Mouse (Mus musculus) forebrain, embryonic 16.5 days (tissue): Measurements from ENCODE around the gene Npdc1. TPM values are rescaled to one million over a fixed set of nuclear protein-coding genes. Genes with fewer than 3 reads are reported as not detected.
"Not testable (repeated sequence)": the region's sequence is repeated elsewhere in the genome, so short reads cannot be mapped to it uniquely, and the experiment has no call there.

Experiments used
- ATAC-seq: fragments of 200-750 bp; cut with Nextera tagmentation; 2 replicates; pipeline ENCODE4 v1.8.0; 2017; ENCODE audit warnings: mild to moderate bottlenecking, moderate library complexity
- H3K27ac ChIP-seq: fragments of 300-500 bp; sonication (generic); 2 replicates; pipeline ENCODE4 v1.5.1; 2014; ENCODE audit warnings: low read length, control low read depth
- H3K27me3 ChIP-seq: fragments of 300-500 bp; sonication (generic); replicated peaks from 2 replicates; pipeline ENCODE4 v1.6.1; 2014; ENCODE audit warnings: low read length; ENCODE audit not compliant: control insufficient read depth, insufficient read depth
- H3K36me3 ChIP-seq: fragments of 300-500 bp; sonication (generic); 2 replicates; pipeline ENCODE4 v1.6.1; 2014; ENCODE audit not compliant: control insufficient read depth, insufficient read depth
- H3K4me1 ChIP-seq: fragments of 300-500 bp; sonication (generic); replicated peaks from 2 replicates; pipeline ENCODE4 v1.6.1; 2014; ENCODE audit warnings: low read length; ENCODE audit not compliant: control insufficient read depth, insufficient read depth
- H3K4me2 ChIP-seq: fragments of 300-500 bp; sonication (generic); 2 replicates; pipeline ENCODE4 v1.6.1; 2014; ENCODE audit warnings: mild to moderate bottlenecking, low read length, control low read depth
- H3K4me3 ChIP-seq: fragments of 300-500 bp; sonication (generic); replicated peaks from 2 replicates; pipeline ENCODE4 v1.5.1; 2014; ENCODE audit warnings: mild to moderate bottlenecking, low read length, control low read depth
- H3K9ac ChIP-seq: fragments of 300-500 bp; sonication (generic); replicated peaks from 2 replicates; pipeline ENCODE4 v1.6.1; 2014; ENCODE audit warnings: low read depth, low read length, control low read depth
- H3K9me3 ChIP-seq: fragments of 300-500 bp; sonication (generic); 2 replicates; pipeline ENCODE4 v1.6.1; 2016; ENCODE audit warnings: low read length; ENCODE audit not compliant: control insufficient read depth
- WGBS: fragments of 180-500 bp; shearing (Covaris S2); extraction: QIAGEN DNeasy Blood & Tissue Kit; methylation state at CpG from one replicate; pipeline ENCODE4 v1.1.7; 2014; 5-methylcytosine and 5-hydroxymethylcytosine counted together
- polyA plus RNA-seq: library from polyadenylated mRNA; unstranded; fragments of >200 nt; fragmentation: Nextera tagmentation; extraction: Ambion mirVana; gene quantifications from 2 replicates; pipeline ENCODE4 v1.2.1, GENCODE M21; 2015

The Npdc1 gene
- polyA plus RNA-seq, 1 experiment from 2014 or later, result 515 TPM

DNA sequence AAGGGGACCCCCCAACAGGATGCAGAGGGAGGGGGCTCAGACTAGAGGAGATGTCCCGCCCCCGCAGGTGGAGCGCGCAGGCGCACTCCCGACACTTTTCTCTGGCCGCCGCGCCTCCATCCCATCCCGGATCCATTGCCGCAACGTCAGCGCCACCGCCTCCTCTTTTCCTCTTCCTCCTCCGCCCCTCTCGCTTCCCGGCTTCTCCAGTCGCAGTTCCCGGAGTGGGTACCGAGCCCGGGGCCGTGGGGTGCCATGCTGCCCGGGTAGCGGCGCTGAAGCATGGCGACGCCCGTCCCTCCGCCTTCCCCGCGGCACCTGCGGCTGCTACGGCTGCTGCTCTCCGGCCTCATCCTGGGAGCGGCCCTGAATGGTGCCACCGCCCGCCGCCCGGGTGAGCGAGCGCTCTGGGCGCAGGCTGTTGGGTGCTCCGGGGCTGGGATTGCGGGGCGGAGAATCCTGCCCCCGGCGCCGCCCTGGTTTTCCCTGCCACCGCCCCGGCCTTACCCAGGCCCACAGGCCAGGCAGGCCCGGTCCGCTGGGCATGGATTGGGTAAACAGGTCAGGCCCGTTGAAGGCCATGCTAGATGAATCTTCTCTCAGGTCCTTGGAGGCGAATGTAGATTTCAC, 3.9 kb downstream of the Npdc1 start:
- H3K4me2 ChIP-seq, result peak overlapping the region; percentile 67
- peaks cover 13% of the 10 kb centered on the region for H3K27me3 ChIP-seq
- H3K36me3 ChIP-seq, result peaks cover 3% of the 10 kb centered on the region; the same call in 1 of the 2 replicates
- H3K9ac ChIP-seq, result peak overlapping the region; percentile 95
- H3K9me3 ChIP-seq, result no peaks in the 10 kb centered on the region
- H3K4me1 ChIP-seq, result peaks cover 28% of the 10 kb centered on the region
- WGBS, result under 1% methylated on average over 50 of the region's 54 CpGs
- ATAC-seq, result peak; percentile 87
- H3K4me3 ChIP-seq, result peak overlapping the region; percentile 89
- H3K27ac ChIP-seq, result peak overlapping the region; percentile 90

DNA sequence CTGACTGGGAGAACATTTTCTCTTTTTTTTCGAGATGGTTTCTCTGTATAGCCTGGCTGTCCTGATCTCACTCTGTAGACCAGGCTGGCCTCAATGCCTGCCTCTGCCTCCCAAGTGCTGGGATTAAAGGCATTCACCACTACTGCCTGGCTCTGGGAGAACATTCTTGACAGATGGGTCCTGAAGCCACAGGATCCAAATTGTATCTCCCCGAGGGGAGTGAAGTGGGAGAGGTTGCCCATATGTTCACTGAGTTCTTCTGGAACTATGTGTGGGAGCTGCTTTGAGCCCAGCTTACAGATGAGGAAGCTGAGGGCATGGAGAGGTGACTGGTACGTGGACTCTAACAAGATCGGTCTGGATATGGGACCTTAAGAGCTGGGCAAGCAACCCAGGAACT, 4.8 kb downstream of the Npdc1 start:
- no peak overlapping the region for H3K27ac ChIP-seq
- H3K9me3 ChIP-seq, result no peaks in the 10 kb centered on the region
- peaks cover 6% of the 10 kb centered on the region; the same call in 1 of the 2 replicates for H3K36me3 ChIP-seq
- peak overlapping the region; percentile 95 for H3K9ac ChIP-seq
- H3K4me2 ChIP-seq, result peak overlapping the region; percentile 67
- peak overlapping the region; percentile 89 for H3K4me3 ChIP-seq
- H3K4me1 ChIP-seq, result peaks cover 28% of the 10 kb centered on the region
- WGBS, result 76% methylated on average over 4 of the region's 4 CpGs
- H3K27me3 ChIP-seq, result peaks cover 9% of the 10 kb centered on the region
- ATAC-seq, result no peak

DNA sequence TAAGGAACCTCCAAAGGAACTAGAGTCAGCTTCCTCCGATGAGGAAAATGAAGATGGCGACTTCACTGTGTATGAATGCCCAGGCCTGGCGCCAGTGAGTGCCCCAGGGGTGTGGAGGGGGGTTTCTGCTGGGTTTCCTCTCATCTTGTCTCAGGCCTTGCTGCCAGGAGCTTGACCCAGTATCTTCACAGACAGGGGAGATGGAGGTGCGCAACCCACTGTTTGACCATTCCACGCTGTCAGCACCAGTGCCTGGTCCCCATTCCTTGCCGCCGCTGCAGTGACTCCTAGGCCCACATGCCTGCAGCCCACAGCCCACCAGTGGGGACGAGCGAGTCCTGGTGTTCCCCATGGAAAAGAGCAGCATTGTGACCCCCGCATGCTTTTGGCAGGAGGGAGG, 9.8 kb downstream of the Npdc1 start:
- no peaks in the 10 kb centered on the region for H3K27me3 ChIP-seq
- peaks cover 12% of the 10 kb centered on the region; the same call in 1 of the 2 replicates for H3K36me3 ChIP-seq
- H3K4me3 ChIP-seq, result no peak overlapping the region
- WGBS, result 91% methylated on average over 10 of the region's 10 CpGs
- H3K4me2 ChIP-seq, result no peak overlapping the region
- H3K9ac ChIP-seq, result no peak overlapping the region
- H3K9me3 ChIP-seq, result no peaks in the 10 kb centered on the region
- H3K27ac ChIP-seq, result no peak overlapping the region
- H3K4me1 ChIP-seq, result peaks cover 18% of the 10 kb centered on the region
- ATAC-seq, result no peak

DNA sequence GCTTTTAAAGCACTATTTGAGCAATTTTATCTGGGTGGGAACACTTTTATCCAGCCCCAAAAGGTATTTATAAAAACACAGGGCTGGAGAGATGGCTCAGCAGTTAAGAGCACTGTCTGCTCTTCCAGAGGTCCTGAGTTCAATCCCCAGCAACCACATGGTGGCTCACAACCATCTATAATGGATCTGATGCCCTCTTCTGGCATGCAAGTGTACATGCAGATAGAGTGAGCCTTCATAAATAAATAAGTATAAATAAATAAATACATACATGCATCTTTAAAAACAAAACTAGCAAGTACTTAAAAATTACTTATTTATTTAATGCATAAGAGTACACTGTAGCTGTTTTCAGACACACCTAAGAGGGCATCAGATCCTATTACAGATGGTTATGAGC, 14.3 kb downstream of the Npdc1 start:
- H3K4me1 ChIP-seq, H3K27ac ChIP-seq, H3K4me3 ChIP-seq, H3K9ac ChIP-seq, H3K27me3 ChIP-seq, H3K36me3 ChIP-seq, H3K4me2 ChIP-seq, ATAC-seq, H3K9me3 ChIP-seq: not testable (repeated sequence)

DNA sequence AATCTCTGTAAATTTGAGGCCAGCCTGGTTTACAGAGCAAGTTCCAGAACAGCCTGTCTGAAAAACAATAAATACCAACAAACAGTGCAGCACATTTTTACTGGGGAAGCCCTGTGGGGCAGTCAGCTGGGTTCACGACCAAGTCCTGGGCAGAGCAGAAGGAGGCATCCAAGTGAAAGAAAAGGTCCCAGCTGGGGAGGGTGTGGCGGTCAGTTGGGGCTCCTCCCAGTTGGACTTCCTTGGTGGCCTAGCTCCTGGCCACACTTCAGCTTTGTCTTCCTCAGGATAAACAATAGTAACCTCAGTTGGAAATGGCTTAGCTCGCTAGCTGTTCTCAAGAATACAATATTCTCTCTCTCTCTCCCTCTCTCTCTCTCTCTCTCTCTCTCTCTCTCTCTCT, 18.3 kb downstream of the Npdc1 start:
- H3K4me3 ChIP-seq, result no peak overlapping the region
- no peak for ATAC-seq
- H3K27me3 ChIP-seq, result no peaks in the 10 kb centered on the region
- no peak overlapping the region for H3K9ac ChIP-seq
- no peak overlapping the region for H3K4me2 ChIP-seq
- H3K27ac ChIP-seq, result no peak overlapping the region
- 7% methylated on average over 3 of the region's 3 CpGs for WGBS
- H3K9me3 ChIP-seq, result no peaks in the 10 kb centered on the region
- no peaks in the 10 kb centered on the region for H3K4me1 ChIP-seq
- no peaks in the 10 kb centered on the region for H3K36me3 ChIP-seq

DNA sequence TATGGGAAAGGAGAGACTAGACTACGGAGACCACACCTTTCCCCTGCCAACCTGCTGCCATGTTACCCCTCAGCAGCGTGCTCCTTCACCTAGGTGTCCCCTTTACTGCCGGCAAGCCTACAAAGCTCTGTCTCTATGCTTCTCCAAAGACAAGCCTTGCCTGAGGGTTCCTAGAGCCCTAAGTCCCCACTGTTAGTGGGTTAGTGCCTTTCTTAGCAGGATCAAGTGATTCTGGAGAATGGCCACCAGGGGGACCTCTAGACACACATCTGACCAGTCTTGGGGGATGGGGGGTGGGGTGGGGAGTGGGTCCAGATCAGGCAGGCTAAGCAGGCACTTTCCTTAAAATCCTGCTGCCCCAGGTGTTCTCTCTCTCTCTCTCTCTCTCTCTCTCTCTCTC, 22.7 kb downstream of the Npdc1 start:
- H3K4me2 ChIP-seq, result no peak overlapping the region
- H3K9ac ChIP-seq, result no peak overlapping the region
- no peaks in the 10 kb centered on the region; the same call in 1 of the 2 replicates for H3K4me1 ChIP-seq
- H3K4me3 ChIP-seq, result no peak overlapping the region
- H3K27ac ChIP-seq, result no peak overlapping the region
- peak; percentile 51; the same call in 1 of the 2 replicates for ATAC-seq
- H3K36me3 ChIP-seq, result no peaks in the 10 kb centered on the region
- no peaks in the 10 kb centered on the region for H3K9me3 ChIP-seq
- WGBS, result 19% methylated on average over 3 of the region's 3 CpGs
- no peaks in the 10 kb centered on the region; the same call in 1 of the 2 replicates for H3K27me3 ChIP-seq

DNA sequence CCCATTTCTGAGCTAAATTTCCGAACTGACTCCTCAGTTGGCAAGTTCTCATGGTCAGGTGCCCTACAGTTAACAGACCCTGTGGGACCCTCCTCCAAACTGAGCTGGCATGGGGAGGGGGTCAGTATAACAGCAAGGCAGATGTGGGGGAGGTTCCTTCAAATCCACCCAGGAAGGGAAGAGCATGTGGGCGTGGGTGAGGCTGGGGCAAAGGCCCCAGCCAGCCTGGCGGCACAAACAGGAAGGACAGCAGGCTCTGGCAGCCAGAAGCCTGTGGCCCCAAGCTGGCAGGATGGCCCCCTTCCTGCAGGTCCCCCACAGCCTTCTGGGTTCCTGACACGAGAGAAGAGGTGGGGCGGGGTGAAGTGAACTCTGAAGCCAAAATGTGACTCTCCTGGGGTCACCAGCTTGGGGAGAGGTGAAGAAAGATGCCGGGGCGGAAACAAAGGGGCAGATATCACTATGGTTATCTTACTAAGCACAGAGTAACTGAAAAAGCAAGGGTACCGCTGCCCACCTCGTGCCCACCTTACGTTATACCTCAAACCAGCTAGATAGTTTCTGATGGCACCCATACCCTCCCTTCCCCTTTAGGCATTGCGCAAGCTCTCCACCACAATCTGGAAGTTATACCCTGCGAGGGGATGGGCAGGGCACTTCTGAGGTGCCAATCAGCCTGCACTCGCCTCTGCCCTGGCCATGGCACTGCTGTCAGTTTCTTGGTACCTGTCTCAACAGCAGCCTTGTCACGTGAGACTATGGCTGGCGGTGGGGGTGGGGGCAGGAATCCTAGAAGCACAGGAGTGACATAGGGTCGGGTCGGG, 23.6 kb downstream of the Npdc1 start, which contains the start of gene Fut7:
TSS of gene Fut7 (plus strand) at position 681 of the 824 bp plus-strand sequence.
- Histone ChIP-seq H3K27me3 (no peaks in the 10 kb centered on the region; the same call in 1 of the 2 replicates), H3K27ac (no peak within 1 kb of the TSS), H3K4me1 (no peaks in the 10 kb centered on the region; the same call in 1 of the 2 replicates), H3K4me2 (no peak within 1 kb of the TSS), H3K9ac (no peak within 1 kb of the TSS), H3K4me3 (no peak within 1 kb of the TSS), H3K9me3 (no peaks in the 10 kb centered on the region), H3K36me3 (no peaks in the 10 kb centered on the region)
- WGBS, result 72% methylated on average over 17 of the region's 17 CpGs
- ATAC-seq, result no peak

DNA sequence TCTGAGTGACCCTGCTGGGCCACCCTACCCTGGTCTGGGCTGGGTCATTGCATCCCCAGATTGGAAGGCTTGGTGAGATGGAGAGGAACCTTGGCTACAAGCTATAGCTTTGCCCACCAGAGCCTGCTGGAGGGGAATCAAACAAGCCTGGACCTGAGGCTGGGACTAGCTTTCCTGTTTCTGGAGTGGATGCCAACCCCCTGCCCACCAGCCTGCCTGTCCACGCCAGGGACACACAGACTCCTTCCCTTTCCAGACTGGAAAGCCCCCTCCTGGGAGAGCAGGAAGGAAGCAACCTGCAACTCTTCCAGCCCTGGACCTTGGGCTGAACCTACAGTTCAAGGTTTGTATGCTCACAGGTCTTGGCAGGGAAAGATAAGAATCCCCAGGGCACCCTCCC, 24.5 kb downstream of the Npdc1 start:
- no peak overlapping the region for H3K9ac ChIP-seq
- no peak overlapping the region for H3K27ac ChIP-seq
- no peak for ATAC-seq
- H3K27me3 ChIP-seq, result no peaks in the 10 kb centered on the region; the same call in 1 of the 2 replicates
- H3K4me2 ChIP-seq, result no peak overlapping the region
- H3K9me3 ChIP-seq, result no peaks in the 10 kb centered on the region
- 63% methylated on average over 1 of the region's 1 CpGs for WGBS
- no peak overlapping the region for H3K4me3 ChIP-seq
- H3K36me3 ChIP-seq, result no peaks in the 10 kb centered on the region
- H3K4me1 ChIP-seq, result peaks cover 3% of the 10 kb centered on the region; the same call in 1 of the 2 replicates

DNA sequence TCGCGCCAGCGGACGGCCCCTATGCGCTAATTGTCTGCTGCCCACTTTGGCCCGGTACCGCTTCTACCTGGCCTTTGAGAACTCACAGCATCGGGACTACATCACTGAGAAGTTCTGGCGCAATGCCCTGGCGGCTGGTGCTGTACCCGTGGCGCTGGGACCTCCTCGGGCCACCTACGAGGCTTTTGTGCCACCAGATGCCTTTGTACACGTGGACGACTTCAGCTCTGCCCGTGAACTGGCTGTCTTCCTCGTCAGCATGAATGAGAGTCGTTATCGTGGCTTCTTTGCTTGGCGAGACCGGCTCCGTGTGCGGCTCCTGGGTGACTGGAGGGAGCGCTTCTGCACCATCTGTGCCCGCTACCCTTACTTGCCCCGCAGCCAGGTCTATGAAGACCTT, 26.3 kb downstream of the Npdc1 start:
- Histone ChIP-seq H3K4me1 (peaks cover 17% of the 10 kb centered on the region), H3K27me3 (no peaks in the 10 kb centered on the region; the same call in 1 of the 2 replicates), H3K9ac (0 out of 2 replicates have a peak overlapping the region, but pooled peaks have one; percentile 13), H3K36me3 (no peaks in the 10 kb centered on the region), H3K4me3 (no peak overlapping the region), H3K4me2 (no peak overlapping the region), H3K27ac (no peak overlapping the region), H3K9me3 (no peaks in the 10 kb centered on the region)
- WGBS, result 40% methylated on average over 27 of the region's 27 CpGs
- ATAC-seq, result no peak
